In genomic region chr19:49741239-49741638, GRCm38 (mm10) we compare ENCODE assay signal across 12 mouse cellular contexts.
DNase-seq lines count a peak whose midpoint lies in the region; ATAC-seq and TF ChIP-seq lines count a peak whose summit lies in the region.
"Had no signal": no experiment of that assay in that cellular context is flagged by ENCODE, and none has a peak within 500 bp of the region (broad histone marks: within the 10 kb centered on the region; RNA-seq: fewer than 3 reads in every experiment).

No protein-coding gene starts in this region.

- H3K27ac ChIP-seq in hindbrain, embryonic 11.5 days (ENCODE audit: low read depth, low read length) = no peak overlapping the region
- H3K27ac ChIP-seq in hindbrain, embryonic 12.5 days = no peak overlapping the region
- no peak overlapping the region for H3K27ac ChIP-seq in midbrain, embryonic 11.5 days (ENCODE audit: low read depth, low read length)
- no peak overlapping the region for H3K27ac ChIP-seq in midbrain, embryonic 13.5 days
- H3K27ac ChIP-seq in stomach, postnatal 0 days (replicated peaks) = no peak overlapping the region
- H3K27ac ChIP-seq in kidney, adult 2 months (ENCODE audit: insufficient read depth, low read depth, low read length) = no peak overlapping the region

- H3K27me3 ChIP-seq in hindbrain, embryonic 11.5 days (ENCODE audit: control insufficient read depth, insufficient read depth, low read length) = no peaks in the 10 kb centered on the region
- no peaks in the 10 kb centered on the region for H3K27me3 ChIP-seq in hindbrain, embryonic 12.5 days
- no peaks in the 10 kb centered on the region for H3K27me3 ChIP-seq in midbrain, embryonic 11.5 days (ENCODE audit: control insufficient read depth, insufficient read depth, low read length)
- H3K27me3 ChIP-seq in midbrain, embryonic 13.5 days = no peaks in the 10 kb centered on the region
- H3K27me3 ChIP-seq in stomach, postnatal 0 days (ENCODE audit: control insufficient read depth, insufficient read depth, low read length) = no peaks in the 10 kb centered on the region
- H3K27me3 ChIP-seq in kidney, adult 2 months (replicated peaks; ENCODE audit: control insufficient read depth, insufficient read depth, low read length) = no peaks in the 10 kb centered on the region

- 86% methylated on average over 6 of the region's 6 CpGs for WGBS in hindbrain, embryonic 11.5 days
- WGBS in hindbrain, embryonic 12.5 days = 81% methylated on average over 6 of the region's 6 CpGs
- WGBS in midbrain, embryonic 11.5 days = 79% methylated on average over 6 of the region's 6 CpGs
- 70% methylated on average over 6 of the region's 6 CpGs for WGBS in midbrain, embryonic 13.5 days
- 76% methylated on average over 6 of the region's 6 CpGs for WGBS in stomach, postnatal 0 days
- WGBS in kidney, adult 2 months = 79% methylated on average over 6 of the region's 6 CpGs

- DNase-seq in hindbrain, embryonic 11.5 days (ENCODE audit: low spot score) = peak; percentile 26
- peak; percentile 88 for DNase-seq in midbrain, embryonic 11.5 days (ENCODE audit: low spot score, missing footprints)
- DNase-seq in brain, embryonic 14.5 days (ENCODE audit: low read depth) = peak; percentile 66
- no peak for DNase-seq in stomach, postnatal 0 days (ENCODE audit: low spot score)
- DNase-seq in kidney, adult 2 months = no peak
- DNase-seq: cerebellum, adult 9-11 months; lung, adult 18-20 months; right cerebral cortex, postnatal 4 days had no signal

- ATAC-seq in hindbrain, embryonic 11.5 days (ENCODE audit: low FRiP score) = no peak
- no peak for ATAC-seq in hindbrain, embryonic 12.5 days (ENCODE audit: low FRiP score)
- no peak for ATAC-seq in midbrain, embryonic 11.5 days (ENCODE audit: low FRiP score)
- ATAC-seq in midbrain, embryonic 13.5 days = no peak
- no peak for ATAC-seq in stomach, postnatal 0 days (ENCODE audit: low FRiP score, low TSS enrichment)
- ATAC-seq: intestine, embryonic 16.5 days; midbrain, embryonic 16.5 days had no signal

- H3K4me3 ChIP-seq in hindbrain, embryonic 11.5 days (ENCODE audit: low read depth, low read length) = no peak overlapping the region
- H3K4me3 ChIP-seq in hindbrain, embryonic 12.5 days = no peak overlapping the region
- no peak overlapping the region for H3K4me3 ChIP-seq in midbrain, embryonic 11.5 days (ENCODE audit: low read depth, low read length)
- no peak overlapping the region for H3K4me3 ChIP-seq in midbrain, embryonic 13.5 days (replicated peaks)
- no peak overlapping the region for H3K4me3 ChIP-seq in stomach, postnatal 0 days (ENCODE audit: low read depth, low read length)
- no peak overlapping the region for H3K4me3 ChIP-seq in kidney, adult 2 months (ENCODE audit: insufficient read depth, low read depth, low read length)

- H3K9me3 ChIP-seq in hindbrain, embryonic 11.5 days (ENCODE audit: control insufficient read depth, low read length) = no peaks in the 10 kb centered on the region
- H3K9me3 ChIP-seq in hindbrain, embryonic 12.5 days (replicated peaks) = no peaks in the 10 kb centered on the region
- H3K9me3 ChIP-seq in midbrain, embryonic 11.5 days (ENCODE audit: control insufficient read depth, low read length) = no peaks in the 10 kb centered on the region
- no peaks in the 10 kb centered on the region for H3K9me3 ChIP-seq in midbrain, embryonic 13.5 days
- no peaks in the 10 kb centered on the region for H3K9me3 ChIP-seq in stomach, postnatal 0 days (ENCODE audit: control insufficient read depth, low read length)

- H3K4me1 ChIP-seq in hindbrain, embryonic 11.5 days (replicated peaks; ENCODE audit: control insufficient read depth, insufficient read depth, low read length) = no peaks in the 10 kb centered on the region
- H3K4me1 ChIP-seq in hindbrain, embryonic 12.5 days = peaks cover 7% of the 10 kb centered on the region; the same call in 1 of the 2 replicates
- peaks cover 3% of the 10 kb centered on the region; the same call in 1 of the 2 replicates for H3K4me1 ChIP-seq in midbrain, embryonic 11.5 days (ENCODE audit: control insufficient read depth, insufficient read depth, low read length)
- peaks cover 14% of the 10 kb centered on the region for H3K4me1 ChIP-seq in midbrain, embryonic 13.5 days (replicated peaks)
- H3K4me1 ChIP-seq in stomach, postnatal 0 days (replicated peaks; ENCODE audit: control insufficient read depth, insufficient read depth) = no peaks in the 10 kb centered on the region
- H3K4me1 ChIP-seq in kidney, adult 2 months (ENCODE audit: control insufficient read depth, insufficient read depth, low read length) = no peaks in the 10 kb centered on the region

- no peak for TF ChIP-seq CTCF in brain, embryonic 14.5 days (IDR thresholded peaks at IDR 0.05; ENCODE audit: borderline replicate concordance, extremely low read depth, insufficient read depth, insufficient read length)
- TF ChIP-seq CTCF in stomach, postnatal 0 days (IDR thresholded peaks at IDR 0.05; ENCODE audit: low read depth) = peak; percentile 58
- TF ChIP-seq CTCF in kidney, adult 2 months (conservative IDR thresholded peaks at IDR 0.05; ENCODE audit: insufficient read depth, insufficient read length, low read depth, low read length) = no peak

- TF ChIP-seq EP300 in stomach, postnatal 0 days (optimal IDR thresholded peaks at IDR 0.05) = no peak

- no peak overlapping the region for H3K4me2 ChIP-seq in hindbrain, embryonic 11.5 days (replicated peaks; ENCODE audit: low read depth, low read length)
- H3K4me2 ChIP-seq in hindbrain, embryonic 12.5 days (replicated peaks) = no peak overlapping the region
- H3K4me2 ChIP-seq in midbrain, embryonic 11.5 days = no peak overlapping the region
- no peak overlapping the region for H3K4me2 ChIP-seq in midbrain, embryonic 13.5 days (replicated peaks)
- H3K4me2 ChIP-seq in stomach, postnatal 0 days (replicated peaks; ENCODE audit: low read depth) = no peak overlapping the region

- no peak for TF ChIP-seq POLR2A in brain, embryonic 14.5 days (IDR thresholded peaks at IDR 0.05; ENCODE audit: borderline replicate concordance, extremely low read depth, insufficient read depth, insufficient read length, poor library complexity, severe bottlenecking)
- TF ChIP-seq POLR2A in kidney, adult 2 months (IDR thresholded peaks at IDR 0.05; ENCODE audit: low read depth, low read length) = no peak

- no peak overlapping the region for H3K9ac ChIP-seq in hindbrain, embryonic 11.5 days (ENCODE audit: low read depth, low read length)
- H3K9ac ChIP-seq in hindbrain, embryonic 12.5 days = no peak overlapping the region
- no peak overlapping the region for H3K9ac ChIP-seq in midbrain, embryonic 11.5 days (ENCODE audit: low read length)
- H3K9ac ChIP-seq in midbrain, embryonic 13.5 days (replicated peaks) = no peak overlapping the region
- H3K9ac ChIP-seq in stomach, postnatal 0 days (ENCODE audit: low read length) = no peak overlapping the region

- H3K36me3 ChIP-seq in hindbrain, embryonic 11.5 days (ENCODE audit: control insufficient read depth, insufficient read depth, low read length) = no peaks in the 10 kb centered on the region
- no peaks in the 10 kb centered on the region for H3K36me3 ChIP-seq in hindbrain, embryonic 12.5 days
- H3K36me3 ChIP-seq in midbrain, embryonic 11.5 days (ENCODE audit: control insufficient read depth, insufficient read depth, low read length) = no peaks in the 10 kb centered on the region
- H3K36me3 ChIP-seq in midbrain, embryonic 13.5 days = no peaks in the 10 kb centered on the region
- no peaks in the 10 kb centered on the region for H3K36me3 ChIP-seq in stomach, postnatal 0 days (ENCODE audit: control insufficient read depth, insufficient read depth, low read length)
- no peaks in the 10 kb centered on the region for H3K36me3 ChIP-seq in kidney, adult 2 months (ENCODE audit: control insufficient read depth, insufficient read depth, low read length)

Comparison
In these comparisons a context has a peak if more than half of its experiments do, and no peak if none do; other contexts are left out.
1. DNase-seq: peak in hindbrain, embryonic 11.5 days (single experiment), midbrain, embryonic 11.5 days (single experiment) and brain, embryonic 14.5 days (single experiment); none in stomach, postnatal 0 days (single experiment) and kidney, adult 2 months (single experiment).